Mouse (Mus musculus) liver, adult 10 weeks (tissue): ENCODE data around the gene Tigd4. TPM values are rescaled to one million over a fixed set of nuclear protein-coding genes. Genes with fewer than 3 reads are reported as not detected.

Experiments
- polyA plus RNA-seq: library from polyadenylated mRNA; stranded (reverse); fragments of 350-450 nt; fragmentation: Illumina TruSeq; extraction: RNeasy Lipid Tissue Mini Kit (QIAGEN cat#74804); gene quantifications from one replicate; pipeline ENCODE4 v1.2.3, GENCODE M21; 2014; ENCODE audit warnings: low read depth, low replicate concordance

The Tigd4 gene
- not detected for polyA plus RNA-seq

DNA sequence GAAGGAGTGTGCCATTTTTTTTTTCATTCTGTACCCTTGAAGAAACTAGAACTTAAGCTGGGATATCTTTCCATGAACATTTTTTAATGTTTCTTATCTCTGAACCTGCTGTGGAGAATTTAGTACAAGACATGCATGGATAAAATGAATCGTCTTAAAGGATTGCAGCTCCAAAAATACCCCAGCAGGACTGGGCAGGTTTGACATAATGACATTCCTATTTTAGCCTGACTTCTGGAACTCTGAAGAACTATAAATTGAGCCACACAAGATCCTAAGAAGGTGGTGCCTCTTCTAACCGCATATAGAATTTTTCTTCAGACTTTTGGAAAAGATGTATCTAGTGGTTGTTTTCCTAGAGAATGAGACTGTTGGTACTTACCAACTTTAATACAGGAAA, at the start of gene Tigd4:
TSS of gene Tigd4 (plus strand) at position 301 of the 400 bp plus-strand sequence.

GRCm38 (mm10) chr3:84582023-84582912, 11.1 kb upstream of the Tigd4 start, which contains the start of gene Arfip1:
Gene Arfip1 (minus strand): TSS chr3:84582625.

Other genes with a start within 250 kb of the Tigd4 start
- gene Fhdc1, start 113.1 kb upstream of the Tigd4 start, polyA plus RNA-seq, result not detected
- 39.4 TPM for gene Arfip1, start 10.9 kb upstream of the Tigd4 start, polyA plus RNA-seq
- gene Tmem154, start 72.6 kb downstream of the Tigd4 start, polyA plus RNA-seq, result 0.56 TPM
- gene Fbxw7, start 221.7 kb downstream of the Tigd4 start, polyA plus RNA-seq, result 6.5 TPM